Mouse (Mus musculus) gastrocnemius, postnatal 36 days (tissue): ENCODE data around the gene 9430015G10Rik. TPM values are rescaled to one million over a fixed set of nuclear protein-coding genes. Genes with fewer than 3 reads are reported as not detected.
"Not testable (repeated sequence)": the region's sequence is repeated elsewhere in the genome, so short reads cannot be mapped to it uniquely, and the experiment has no call there.

ENCODE experiments used
- DNase-seq, 2 experiments: peaks; one replicate each; pipeline ENCODE4 v3.0.0; 2022
- intact Hi-C: fragments of 180-260 bp; cut with DNase I; formaldehyde crosslinking; loops from one replicate; pipeline ENCODE4 v1.15.1; 2025
- total RNA-seq, 2 experiments: library from RNA; stranded (reverse); gene quantifications; 2 replicates each; pipeline ENCODE4 v1.2.3; 2021

The 9430015G10Rik gene
- total RNA-seq, 2 experiments from 2014 or later: 3.1 to 4.7 TPM

- DNase-seq: not testable (repeated sequence)
These were observed 41.1 kb downstream of the 9430015G10Rik start for GRCm38 (mm10) chr4:156150887-156151286.

DNA sequence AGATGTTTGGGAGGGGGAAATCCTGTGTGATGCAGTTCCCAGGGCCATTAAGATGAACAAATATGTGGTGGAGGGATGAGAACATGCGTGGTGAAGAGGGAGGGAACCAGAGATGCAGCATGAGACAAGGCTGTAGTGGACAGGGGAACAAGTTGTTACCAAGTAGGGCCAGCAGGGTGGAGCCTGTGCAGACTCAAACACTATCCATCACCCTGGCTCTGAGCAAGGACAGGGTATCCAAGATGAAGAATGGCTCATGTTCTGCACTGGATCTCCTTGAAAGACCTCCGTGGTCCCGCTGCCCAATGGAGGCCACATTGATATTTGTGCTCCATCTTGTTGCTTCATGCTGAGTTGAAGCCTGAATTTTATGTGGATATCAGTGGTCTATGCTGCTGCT lies 45.0 kb downstream of the 9430015G10Rik start:
- DNase-seq: no peak
- intact Hi-C loops: no loop called here

More at GRCm38 (mm10) chr4:156150887-156151286, 41.1 kb downstream of the 9430015G10Rik start:
- intact Hi-C loops: not testable (repeated sequence)

- no peak for DNase-seq
- intact Hi-C loops: loop anchor here (5.0 kb wide), 1 partner anchor 34 kb away; the partner anchor contains the start of gene Rnf223
These were observed 56.7 kb downstream of the 9430015G10Rik start for GRCm38 (mm10) chr4:156166477-156166876.

DNA sequence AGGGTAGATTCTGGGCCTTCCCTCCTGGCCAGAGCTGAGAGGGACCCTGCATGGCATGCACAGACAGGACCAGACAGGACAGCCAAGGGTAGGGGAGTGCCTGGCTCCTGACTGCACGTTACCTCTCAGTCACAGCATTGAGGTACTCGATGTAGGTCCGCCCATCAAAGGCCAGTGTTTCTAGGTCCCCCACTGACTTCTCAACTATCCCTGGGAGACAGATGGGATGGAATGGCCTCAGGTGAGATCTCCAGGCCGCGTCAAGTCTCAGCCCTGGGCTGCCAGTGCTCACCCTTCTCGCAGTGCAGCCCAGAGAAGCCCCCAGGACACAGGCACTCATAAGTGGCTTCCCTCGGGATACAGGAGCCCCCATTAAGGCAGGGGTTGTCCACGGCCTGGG lies 58.8 kb downstream of the 9430015G10Rik start:
- intact Hi-C loops: loop anchor here (5.0 kb wide), 1 partner anchor 36 kb away; the partner anchor contains the start of gene Rnf223
- no peak for DNase-seq

GRCm38 (mm10) chr4:156169129-156169528 lies 59.3 kb downstream of the 9430015G10Rik start:
- no peak for DNase-seq
- intact Hi-C loops: loop anchor here (5.0 kb wide), 1 partner anchor 37 kb away; the partner anchor contains the start of gene Rnf223

GRCm38 (mm10) chr4:156171828-156172227 lies 62.0 kb downstream of the 9430015G10Rik start:
- intact Hi-C loops: no loop called here
- DNase-seq: no peak

Other genes with a start within 250 kb of the 9430015G10Rik start
- under 1 TPM in 1 of 2 experiments, not detected in 1; 0.07 TPM for gene Tas1r3, start 246.6 kb upstream of the 9430015G10Rik start, total RNA-seq
- 10 to 100 TPM; 14.5 to 16.0 TPM for gene Cptp, start 240.5 kb upstream of the 9430015G10Rik start, total RNA-seq
- 10 to 100 TPM; 11.9 to 15.4 TPM for gene Ints11, start 240.4 kb upstream of the 9430015G10Rik start, total RNA-seq
- 10 to 100 TPM; 11.4 to 12.8 TPM for gene Pusl1, start 218.2 kb upstream of the 9430015G10Rik start, total RNA-seq
- 1 to 10 TPM; 7.4 to 7.8 TPM for gene Acap3, start 218.2 kb upstream of the 9430015G10Rik start, total RNA-seq
- gene Ube2j2, start 166.2 kb upstream of the 9430015G10Rik start, total RNA-seq: 10 to 100 TPM; 53.3 to 61.5 TPM
- 10 to 100 TPM; 13.1 to 21.3 TPM for gene C1qtnf12, start 147.7 kb upstream of the 9430015G10Rik start, total RNA-seq
- gene B3galt6, start 117.3 kb upstream of the 9430015G10Rik start, total RNA-seq: 1 to 10 TPM; 1.1 to 1.5 TPM
- 10 to 100 TPM; 63.1 to 68.4 TPM for gene Sdf4, start 117.1 kb upstream of the 9430015G10Rik start, total RNA-seq
- gene Tnfrsf4, start 96.1 kb upstream of the 9430015G10Rik start, total RNA-seq: under 1 TPM; 0.59 to 0.94 TPM
- under 1 TPM in 1 of 2 experiments, not detected in 1; 0.48 TPM for gene Tnfrsf18, start 83.8 kb upstream of the 9430015G10Rik start, total RNA-seq
- not detected for gene Ttll10, start 50.6 kb upstream of the 9430015G10Rik start, total RNA-seq
- gene Rnf223, start 20.5 kb downstream of the 9430015G10Rik start, total RNA-seq: not detected
- 1 to 10 TPM; 7.0 to 8.6 TPM for gene Agrn, start 87.5 kb downstream of the 9430015G10Rik start, total RNA-seq
- 1 to 10 TPM in 1 of 2 experiments, under 1 TPM in 1; 0.97 to 1.1 TPM for gene Isg15, start 90.8 kb downstream of the 9430015G10Rik start, total RNA-seq
- 1 to 10 TPM; 2.8 to 4.4 TPM for gene AW011738, start 93.3 kb downstream of the 9430015G10Rik start, total RNA-seq
- gene Perm1, start 105.9 kb downstream of the 9430015G10Rik start, total RNA-seq: 100 to 1,000 TPM; 144 to 172 TPM
- 1 to 10 TPM; 5.0 to 5.9 TPM for gene Plekhn1, start 124.9 kb downstream of the 9430015G10Rik start, total RNA-seq
- gene Noc2l, start 126.0 kb downstream of the 9430015G10Rik start, total RNA-seq: 10 to 100 TPM; 25.2 to 29.4 TPM
- under 1 TPM in 1 of 2 experiments, not detected in 1; 0.25 TPM for gene Samd11, start 145.7 kb downstream of the 9430015G10Rik start, total RNA-seq
- gene Vmn2r-ps159, start 221.1 kb downstream of the 9430015G10Rik start, total RNA-seq: not detected